Mouse (Mus musculus) CH12.LX (cell line): ENCODE measurements around the gene Hspa5.

ENCODE experiments used
- CHD2 ChIP-seq: IDR thresholded peaks from 2 replicates; pipeline ENCODE4 v1.6.1; 2011; ENCODE audit warnings: low read length, improper control_type of control experiment
- CTCF ChIP-seq, 2 experiments: IDR thresholded peaks in 1 of 2; conservative IDR thresholded peaks in 1 of 2; 2 replicates each; pipeline ENCODE4 v1.5.1; 2011 to 2012; ENCODE audit warnings: low read depth in 2 of 2, low read length in 2 of 2, improper control_type of control experiment in 1 of 2, inconsistent platforms in 1 of 2, mild to moderate bottlenecking in 1 of 2, moderate library complexity in 1 of 2
- ELF1 ChIP-seq: IDR thresholded peaks from 2 replicates; pipeline ENCODE4 v1.6.1; 2014; ENCODE audit warnings: low read depth, mild to moderate bottlenecking, inconsistent platforms, low read length, improper control_type of control experiment
- EP300 ChIP-seq: IDR thresholded peaks from 2 replicates; pipeline ENCODE4 v1.6.1; 2011; ENCODE audit warnings: low read length, improper control_type of control experiment
- HCFC1 ChIP-seq: IDR thresholded peaks from 2 replicates; pipeline ENCODE4 v1.6.1; 2012; ENCODE audit warnings: low read depth, mild to moderate bottlenecking, inconsistent platforms, low read length, improper control_type of control experiment
- JUND ChIP-seq: conservative IDR thresholded peaks from 2 replicates; pipeline ENCODE4 v1.6.1; 2011; ENCODE audit warnings: low read depth, low read length, improper control_type of control experiment
- MAX ChIP-seq: IDR thresholded peaks from 2 replicates; pipeline ENCODE4 v1.6.1; 2011; ENCODE audit warnings: low read length, improper control_type of control experiment
- MAZ ChIP-seq: IDR thresholded peaks from 2 replicates; pipeline ENCODE4 v1.6.1; 2012; ENCODE audit warnings: low read depth, mild to moderate bottlenecking, inconsistent platforms, low read length, improper control_type of control experiment, moderate library complexity
- PAX5 ChIP-seq: IDR thresholded peaks from 2 replicates; pipeline ENCODE4 v1.6.1; 2012; ENCODE audit warnings: low read length, inconsistent platforms, mixed read lengths
- POLR2A ChIP-seq: IDR thresholded peaks from 2 replicates; pipeline ENCODE4 v1.6.1; 2011; ENCODE audit warnings: low read depth, mild to moderate bottlenecking, improper control_type of control experiment, low read length
- POLR2AphosphoS2 ChIP-seq: IDR thresholded peaks from 2 replicates; pipeline ENCODE4 v1.6.1; 2011; ENCODE audit warnings: low read depth, low read length, improper control_type of control experiment
- UBTF ChIP-seq: IDR thresholded peaks from 2 replicates; pipeline ENCODE4 v1.6.1; 2012; ENCODE audit warnings: low read depth, mild to moderate bottlenecking, inconsistent platforms, low read length, improper control_type of control experiment, moderate library complexity
- USF1 ChIP-seq: IDR thresholded peaks from 2 replicates; pipeline ENCODE4 v1.6.1; 2014; ENCODE audit warnings: low read depth, mild to moderate bottlenecking, inconsistent platforms, low read length, improper control_type of control experiment
- USF2 ChIP-seq: conservative IDR thresholded peaks from 2 replicates; pipeline ENCODE4 v1.6.1; 2011; ENCODE audit warnings: low read depth, low read length, improper control_type of control experiment

DNA sequence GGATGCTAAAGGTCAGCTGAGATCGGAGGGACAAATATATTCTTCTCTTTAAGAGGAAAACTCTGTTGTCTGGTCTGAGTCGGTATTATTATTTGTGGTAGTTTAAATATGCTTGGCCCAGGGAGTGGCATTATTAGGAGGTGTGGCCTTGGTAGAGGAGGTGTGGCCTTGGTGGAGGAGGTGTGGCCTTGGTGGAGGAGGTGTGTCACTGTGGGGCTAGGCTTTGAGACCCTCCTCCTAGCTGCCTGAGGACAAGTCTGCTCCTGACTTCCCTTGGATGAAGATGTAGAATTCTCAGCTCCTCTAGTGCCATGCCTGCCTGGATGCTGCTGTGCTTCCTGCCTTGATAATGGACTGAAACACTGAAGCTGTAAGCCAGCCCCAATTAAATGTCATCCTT is 22.7 kb downstream of the Hspa5 start:
- TF ChIP-seq CHD2 (no peak), CTCF (conservative IDR thresholded peaks at IDR 0.05 in 1 of 2, IDR thresholded peaks at IDR 0.05 in 1 of 2; ENCODE audit: low read depth in 2 of 2, low read length in 2 of 2) (no peak), USF2 (no peak), UBTF (no peak), EP300 (no peak), POLR2AphosphoS2 (no peak), USF1 (no peak), POLR2A (no peak), JUND (no peak), MAX (no peak), MAZ (no peak), ELF1 (no peak), HCFC1 (no peak), PAX5 (no peak)
